Mouse (Mus musculus) hematopoietic stem cell, adult 5-6 weeks (primary cell): ENCODE measurements around the gene AC170998.1. TPM values are rescaled to one million over a fixed set of nuclear protein-coding genes. Genes with fewer than 3 reads are reported as not detected.
"Not testable (repeated sequence)": the region's sequence is repeated elsewhere in the genome, so short reads cannot be mapped to it uniquely, and the experiment has no call there.

Experiments used
- ATAC-seq, 2 experiments: fragments of 125-278 bp in 1 of 2; replicated peaks in 1 of 2; 2 replicates each; pipeline ENCODE4 v1.8.0; 2016 to 2017; ENCODE audit warnings: inconsistent platforms in 2 of 2, mild to moderate bottlenecking in 2 of 2, moderate number of reproducible peaks in 2 of 2, low read depth in 1 of 2, moderate TSS enrichment in 1 of 2; ENCODE audit not compliant: low FRiP score in 2 of 2, poor library complexity in 2 of 2, severe bottlenecking in 2 of 2, insufficient read depth in 1 of 2, low TSS enrichment in 1 of 2
- total RNA-seq: library from RNA; stranded (forward); fragments of 172-1452, 232-1000 nt; gene quantifications from 2 replicates; pipeline ENCODE4 v1.2.3, GENCODE M21; 2017

Gene AC170998.1
- total RNA-seq, 1 experiment from 2014 or later, result 3.9 TPM

- ATAC-seq, result no peak
These were observed 12.1 kb downstream of the AC170998.1 start for GRCm38 (mm10) chr17:28737973-28738372.

GRCm38 (mm10) chr17:28739244-28739643 is 13.4 kb downstream of the AC170998.1 start:
- no peak for ATAC-seq

DNA sequence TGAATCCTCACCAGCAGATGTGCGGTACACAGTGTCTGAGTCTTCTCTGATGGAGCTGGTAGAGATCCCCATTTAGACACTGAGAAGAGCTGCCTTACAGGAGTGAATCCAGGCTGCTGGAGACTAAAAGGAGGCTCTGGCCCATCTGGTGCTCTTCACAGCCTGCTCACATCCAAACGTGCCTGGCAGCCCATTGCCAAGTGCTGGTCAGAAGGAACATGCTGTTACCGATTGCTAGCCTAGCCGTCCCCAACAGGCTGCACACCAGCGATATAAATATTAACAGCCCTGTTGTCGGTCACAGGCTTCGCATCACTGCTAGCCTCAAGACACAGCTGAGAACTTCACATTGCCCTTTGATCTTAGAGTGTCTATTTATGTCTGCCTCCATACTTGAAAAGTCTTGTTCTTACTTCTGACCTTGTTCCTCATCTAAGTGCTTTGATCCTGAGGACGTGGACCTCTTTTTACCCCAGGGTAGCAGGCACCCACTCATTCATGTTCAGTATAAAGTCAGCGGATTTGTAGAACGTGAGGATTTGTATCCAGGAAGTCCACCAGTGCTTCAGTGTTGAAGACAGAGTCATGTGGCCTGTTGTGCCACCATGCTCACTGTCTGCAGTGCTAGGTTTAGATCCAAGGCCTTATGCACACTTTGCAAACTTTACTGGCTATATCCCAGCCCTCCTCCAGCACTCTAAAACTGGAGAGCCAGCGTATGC is 17.4 kb downstream of the AC170998.1 start:
- no peak for ATAC-seq

DNA sequence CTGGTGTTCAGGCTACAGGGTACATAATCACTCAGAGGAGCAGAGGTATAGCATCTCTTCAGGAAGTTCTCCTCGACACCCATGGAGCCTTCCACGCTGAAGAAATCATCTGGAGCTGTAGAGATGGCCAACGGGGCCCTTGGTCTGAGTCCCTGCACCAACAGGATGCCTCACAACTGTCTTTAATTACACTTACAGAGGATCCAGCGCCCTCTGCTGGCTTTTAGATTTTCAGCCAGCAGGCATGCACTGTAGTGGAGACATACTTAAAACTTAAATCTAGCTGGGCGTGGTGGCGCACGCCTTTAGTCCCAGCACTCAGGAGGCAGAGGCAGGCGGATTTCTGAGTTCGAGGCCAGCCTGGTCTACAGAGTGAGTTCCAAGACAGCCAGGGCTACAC is 18.0 kb downstream of the AC170998.1 start:
- no peak for ATAC-seq

DNA sequence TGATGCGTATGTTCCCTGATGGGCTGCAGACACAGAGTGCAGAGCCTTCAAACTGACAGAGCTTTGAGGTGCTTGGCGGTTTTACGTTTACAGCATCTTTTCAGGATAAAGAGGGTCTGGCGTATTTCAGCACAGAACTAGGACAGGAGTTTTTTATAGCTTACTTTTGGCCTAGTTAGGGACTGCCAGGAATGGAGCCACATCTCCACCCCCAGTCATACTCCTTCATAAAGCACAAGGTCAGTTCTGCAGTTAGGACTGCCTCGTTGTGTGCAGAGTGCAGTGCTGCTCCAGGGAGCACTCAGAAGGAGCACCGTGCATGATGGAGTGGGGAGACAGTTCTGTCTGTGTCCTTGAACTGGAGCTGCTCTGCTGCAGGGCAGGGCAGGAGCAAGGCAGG is 19.9 kb downstream of the AC170998.1 start:
- no peak for ATAC-seq

DNA sequence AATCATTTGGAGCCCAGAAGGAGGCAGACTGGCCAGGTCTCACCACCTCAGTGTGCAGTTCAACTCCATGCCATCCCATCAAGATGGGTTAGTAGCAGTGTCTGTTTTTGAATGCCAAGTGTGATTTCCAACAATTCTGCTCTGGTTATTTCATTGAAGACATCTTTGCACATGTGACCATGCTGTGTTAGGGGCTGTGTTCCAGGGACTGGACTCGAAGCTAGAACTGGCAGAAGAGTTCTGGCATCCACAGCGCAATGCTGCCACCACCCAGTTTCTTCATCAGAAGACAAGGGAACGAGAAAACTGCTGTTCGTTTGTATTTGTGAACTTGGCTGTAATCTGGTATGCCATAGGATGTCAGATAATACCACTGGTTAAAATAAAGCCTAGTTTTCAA is 22.1 kb downstream of the AC170998.1 start:
- no peak for ATAC-seq

GRCm38 (mm10) chr17:28750580-28750979 is 24.7 kb downstream of the AC170998.1 start:
- peak; percentile 96 to 99 for ATAC-seq

- ATAC-seq, result peak; percentile 73 to 77; a peak in 3 of 4 replicates
These were observed 30.6 kb downstream of the AC170998.1 start for GRCm38 (mm10) chr17:28756447-28756846.

- ATAC-seq, result 0 out of 4 replicates have a peak, but pooled peaks of 1 of the 2 experiments have one; percentile 9
These were observed 31.6 kb downstream of the AC170998.1 start for GRCm38 (mm10) chr17:28757470-28757869.

DNA sequence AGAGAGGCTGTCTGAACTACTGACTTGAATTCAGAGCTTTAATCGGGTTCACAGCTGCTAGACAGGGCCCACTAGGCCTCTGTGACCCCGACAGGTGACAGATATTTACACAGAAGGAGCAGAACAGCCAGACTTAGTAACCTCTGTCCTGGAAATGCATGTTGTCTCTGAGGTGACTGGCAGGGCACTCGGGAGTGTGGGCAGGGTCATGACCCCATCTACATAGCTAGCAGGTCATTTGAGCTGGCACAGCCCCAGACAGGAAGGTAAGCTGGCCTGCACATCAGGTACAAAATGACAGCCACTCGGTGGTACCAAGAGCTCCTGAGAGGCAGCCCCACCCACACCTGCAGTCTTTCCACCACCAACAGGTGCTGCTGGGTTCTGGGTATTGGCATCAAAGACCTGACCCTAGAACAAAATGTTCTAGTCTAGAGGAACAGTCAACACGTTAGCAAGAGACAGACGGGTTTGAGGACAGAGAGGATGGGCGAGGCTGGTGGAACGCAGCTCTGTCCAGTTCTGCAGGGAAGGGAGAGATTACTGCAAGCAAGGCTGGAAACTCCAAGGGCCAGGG is 34.9 kb downstream of the AC170998.1 start:
- no peak for ATAC-seq

DNA sequence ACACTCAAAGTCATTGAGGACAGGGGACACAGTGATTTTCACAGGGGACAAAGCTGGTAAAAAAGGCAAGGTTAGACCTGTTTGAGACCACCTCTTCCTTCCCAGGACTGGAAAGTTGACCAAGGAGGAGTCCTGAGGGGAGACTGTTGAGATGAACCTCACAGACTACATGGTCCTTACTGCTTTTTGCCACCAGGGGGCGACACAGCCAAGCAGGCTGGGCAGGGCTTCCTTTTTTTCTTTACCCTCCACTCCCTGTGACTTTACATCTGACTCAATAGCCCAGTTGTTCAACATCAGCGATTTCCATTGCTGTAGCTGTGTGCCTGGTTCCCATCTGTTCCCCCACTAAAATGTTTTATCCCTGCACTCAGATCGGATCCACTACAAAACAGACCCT is 36.0 kb downstream of the AC170998.1 start:
- ATAC-seq, result peak; percentile 86 to 88; a peak in 3 of 4 replicates

GRCm38 (mm10) chr17:28766203-28766602 is 40.3 kb downstream of the AC170998.1 start:
- ATAC-seq, result no peak

DNA sequence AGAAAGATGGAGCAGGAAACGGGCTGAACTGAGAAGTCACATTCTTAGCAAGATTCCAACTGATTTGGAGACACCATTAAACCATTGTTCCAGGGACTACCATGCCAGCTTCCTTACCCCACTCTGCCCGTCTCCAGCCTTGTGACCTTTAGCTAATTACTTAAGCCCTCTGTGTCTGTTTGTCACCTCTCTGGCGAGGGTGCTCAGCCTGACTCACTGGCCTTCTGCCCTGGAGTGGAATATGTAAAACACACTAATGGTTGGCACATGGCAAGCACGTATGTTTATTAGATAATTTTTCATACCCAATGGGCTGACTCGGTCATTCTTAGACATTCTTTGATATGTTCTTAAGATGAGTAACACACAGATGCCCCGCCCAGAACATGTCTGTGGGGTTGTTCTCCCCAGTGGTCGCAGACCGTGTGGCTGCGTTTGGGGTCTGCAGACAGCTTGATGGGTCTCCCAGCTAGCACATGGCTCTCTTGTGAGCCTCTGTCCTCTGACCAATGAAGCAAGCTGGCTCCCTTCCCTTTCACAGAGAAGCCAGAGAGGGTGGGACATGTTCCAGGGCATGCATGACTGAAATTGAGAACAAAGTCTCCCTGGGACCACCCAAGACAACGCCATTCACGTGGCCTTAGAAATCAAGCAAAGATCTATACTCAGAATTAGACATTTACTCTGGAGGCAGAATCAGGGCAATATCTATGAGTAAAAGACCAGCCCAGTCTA is 41.1 kb downstream of the AC170998.1 start:
- ATAC-seq, result no peak

DNA sequence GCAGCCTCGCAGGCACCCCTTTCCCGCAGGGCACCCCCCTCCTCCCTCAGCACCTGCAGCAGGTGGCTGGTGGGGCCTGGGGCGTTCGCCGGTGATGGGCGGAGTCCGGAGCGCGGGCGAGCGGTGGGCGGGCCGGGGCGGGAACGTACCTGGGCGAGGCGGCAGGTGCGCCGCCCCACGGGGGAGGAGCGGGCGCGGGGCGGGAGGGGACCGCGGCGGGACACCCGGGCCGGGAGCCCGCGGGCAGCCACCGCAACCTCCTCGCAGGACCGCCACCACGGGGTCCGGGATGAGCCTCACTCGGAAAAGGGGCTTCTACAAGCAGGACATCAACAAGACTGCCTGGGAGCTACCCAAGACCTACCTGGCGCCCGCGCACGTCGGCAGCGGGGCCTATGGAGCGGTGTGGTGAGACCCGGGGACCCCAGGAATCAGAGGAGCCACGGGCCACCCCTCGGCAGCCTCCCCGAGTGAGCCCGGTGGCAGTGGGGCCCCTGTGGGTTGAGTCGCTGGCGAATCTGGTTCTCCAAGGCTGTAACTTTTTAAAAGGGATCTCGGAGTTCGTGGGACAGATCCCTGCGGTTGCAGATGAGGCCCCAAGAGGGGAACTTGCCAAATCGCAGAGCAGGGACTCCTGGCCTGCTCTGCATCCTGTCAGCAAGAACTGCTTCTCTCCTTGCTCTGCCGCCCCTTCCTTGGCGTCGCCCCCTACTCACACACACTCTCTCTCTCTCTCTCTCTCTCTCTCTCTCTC is 43.4 kb downstream of the AC170998.1 start, which contains the start of gene Mapk13:
TSS of gene Mapk13 (plus strand) at position 177 of the 754 bp plus-strand sequence.
- peak; percentile 50 to 80; a peak in 3 of 4 replicates for ATAC-seq

GRCm38 (mm10) chr17:28769875-28770421 is 44.1 kb downstream of the AC170998.1 start:
- ATAC-seq, result peak; percentile 42 to 51; a peak in 2 of 4 replicates

DNA sequence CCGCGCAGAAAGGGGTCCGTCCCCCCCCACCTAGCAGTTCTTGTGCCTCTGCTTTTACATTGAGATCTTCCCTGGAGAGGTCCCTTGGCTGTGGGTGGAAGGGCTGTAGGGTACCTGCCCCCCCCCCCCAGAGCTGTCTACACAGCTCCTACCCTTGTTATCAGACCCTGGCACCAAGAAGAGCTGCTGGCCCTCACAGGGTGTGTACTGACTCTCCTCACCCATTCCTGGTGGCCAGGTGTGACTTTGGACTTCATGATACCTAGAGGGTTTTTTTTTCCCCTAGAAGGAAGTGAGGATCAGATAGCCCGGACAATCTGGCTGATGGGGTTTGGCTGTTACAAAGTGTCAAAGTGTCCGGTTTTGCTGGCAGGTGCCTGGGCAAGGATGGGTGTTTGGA is 45.4 kb downstream of the AC170998.1 start:
- ATAC-seq, result no peak

DNA sequence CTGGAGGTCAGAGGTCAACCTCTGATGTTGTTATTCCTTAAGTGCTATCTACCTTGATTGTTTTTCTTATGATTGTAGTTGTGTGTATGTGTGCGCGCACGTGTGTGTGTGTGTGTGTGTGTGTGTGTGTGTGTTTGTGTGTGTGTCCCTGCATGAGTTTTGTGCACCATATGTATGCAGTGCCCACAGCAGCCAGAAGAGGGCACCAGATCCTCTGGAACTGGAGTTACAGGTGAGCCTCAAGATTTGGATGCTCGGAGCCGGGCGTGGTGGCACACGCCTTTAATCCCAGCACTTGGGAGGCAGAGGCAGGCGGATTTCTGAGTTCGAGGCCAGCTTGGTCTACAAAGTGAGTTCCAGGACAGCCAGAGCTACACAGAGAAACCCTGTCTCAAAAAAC is 48.4 kb downstream of the AC170998.1 start:
- not testable (repeated sequence) for ATAC-seq
